Mouse (Mus musculus) heart, adult 2 months (tissue): ENCODE data around the gene Lcp2.

Experiments
- CTCF ChIP-seq: fragments of 200-600 bp; IDR thresholded peaks from 2 replicates; pipeline ENCODE4 v1.8.1; 2022; ENCODE audit warnings: antibody characterized with exemption, mild to moderate bottlenecking, moderate library complexity
- EP300 ChIP-seq: fragments of 200-500 bp; IDR thresholded peaks from 2 replicates; pipeline ENCODE4 v1.6.1; 2011; ENCODE audit warnings: low read depth, low read length, control low read depth; ENCODE audit not compliant: insufficient read depth
- POLR2A ChIP-seq: fragments of 200-500 bp; IDR thresholded peaks from 2 replicates; pipeline ENCODE4 v1.6.1; 2011; ENCODE audit warnings: mild to moderate bottlenecking, low read depth, low read length, control low read depth; ENCODE audit not compliant: insufficient read depth

DNA sequence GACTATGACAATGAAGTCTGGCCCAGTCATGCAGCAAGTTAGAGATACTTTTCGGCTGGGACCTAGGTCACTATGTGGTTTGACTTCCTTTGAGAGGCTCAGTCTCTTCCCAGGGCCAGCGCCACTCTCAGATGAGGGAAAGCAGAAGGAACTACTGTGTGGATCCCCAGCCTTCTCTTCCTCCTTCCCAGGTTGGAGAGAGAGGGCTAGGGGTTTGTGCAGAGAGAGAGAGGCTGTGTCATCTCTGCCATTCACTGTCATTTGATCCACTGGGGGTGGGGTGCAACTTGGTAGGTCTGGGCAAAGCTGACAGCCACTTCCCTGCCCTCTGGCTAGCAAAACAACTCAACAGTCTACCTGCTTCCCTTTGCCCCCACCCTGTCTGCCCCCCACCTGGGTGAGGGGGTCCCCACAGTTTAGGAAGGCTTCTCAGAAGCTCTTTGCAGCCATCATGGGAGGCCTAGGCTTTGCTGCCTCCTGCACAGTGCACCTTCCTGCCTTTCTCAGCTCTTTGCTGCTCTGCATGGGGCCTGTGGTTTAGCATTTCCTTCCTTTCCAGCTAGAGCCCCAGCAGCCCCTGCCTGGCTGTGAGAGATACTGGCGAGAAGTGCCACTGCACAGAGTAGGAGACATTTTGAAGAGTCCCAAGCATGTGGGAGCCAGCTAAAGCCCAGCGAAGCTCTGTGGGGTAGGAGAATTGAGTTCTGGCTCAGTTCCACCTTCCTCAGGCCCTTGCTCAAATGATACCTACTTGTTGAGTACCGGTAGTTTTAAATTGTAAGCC is 17.2 kb downstream of the Lcp2 start:
- TF ChIP-seq CTCF: no peak
- TF ChIP-seq EP300: no peak
- TF ChIP-seq POLR2A: no peak
